Mouse (Mus musculus): ENCODE data around the gene Mrps17.

DNA sequence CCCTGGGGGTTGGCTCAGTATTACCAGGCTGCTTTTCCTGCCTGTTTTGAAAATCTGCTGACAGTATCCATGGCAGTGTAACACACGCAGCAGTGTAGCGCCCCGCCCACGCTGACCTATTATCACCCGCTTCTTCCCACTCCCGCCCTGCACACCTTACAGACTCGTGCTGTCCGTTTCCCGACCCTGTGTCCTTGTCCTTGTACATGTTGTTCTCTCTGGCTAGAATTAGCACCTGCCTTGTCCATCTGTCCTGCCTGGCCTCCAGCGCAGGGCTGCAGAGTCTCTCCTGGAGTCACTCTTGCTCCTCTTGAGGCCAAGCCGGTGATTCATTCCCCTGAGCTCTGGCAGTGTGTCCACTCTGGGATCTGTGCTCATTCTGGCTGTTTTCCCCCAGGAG lies 15.0 kb downstream of the Mrps17 start:
- no peak for TF ChIP-seq CTCF (IDR thresholded peaks at IDR 0.05; ENCODE audit: low read depth)
- peak; percentile 89 for TF ChIP-seq EP300 (IDR thresholded peaks at IDR 0.05; ENCODE audit: low read depth)
